Mouse (Mus musculus) heart, embryonic 10.5 days (tissue): Measurements from ENCODE around the gene Itgb5. TPM values are rescaled to one million over a fixed set of nuclear protein-coding genes. Genes with fewer than 3 reads are reported as not detected.

ENCODE experiments used
- DNase-seq: peaks from one replicate; pipeline ENCODE4 v3.0.0-alpha.2; 2017; ENCODE audit warnings: low spot score
- H3K27ac ChIP-seq: fragments of 300-500 bp; sonication (generic); 2 replicates; pipeline ENCODE4 v1.5.1; 2016; ENCODE audit warnings: mild to moderate bottlenecking
- H3K27me3 ChIP-seq: fragments of 300-500 bp; sonication (generic); 2 replicates; pipeline ENCODE4 v1.6.1; 2016; ENCODE audit warnings: mild to moderate bottlenecking; ENCODE audit not compliant: poor library complexity, insufficient read depth, severe bottlenecking
- H3K36me3 ChIP-seq: fragments of 300-500 bp; sonication (generic); 2 replicates; pipeline ENCODE4 v1.6.1; 2016; ENCODE audit warnings: mild to moderate bottlenecking, moderate library complexity
- H3K4me1 ChIP-seq: fragments of 300-500 bp; sonication (generic); 2 replicates; pipeline ENCODE4 v1.6.1; 2016; ENCODE audit warnings: mild to moderate bottlenecking
- H3K4me3 ChIP-seq: fragments of 300-500 bp; sonication (generic); 2 replicates; pipeline ENCODE4 v1.5.1; 2016; ENCODE audit warnings: mild to moderate bottlenecking, moderate library complexity
- H3K9me3 ChIP-seq: fragments of 300-500 bp; sonication (generic); 2 replicates; pipeline ENCODE4 v1.6.1; 2016; ENCODE audit warnings: mild to moderate bottlenecking, moderate library complexity
- WGBS: fragments of 180-500 bp; shearing (Covaris S2); methylation state at CpG from one replicate; pipeline ENCODE4 v1.1.7; 2016; 5-methylcytosine and 5-hydroxymethylcytosine counted together
- polyA plus RNA-seq: library from polyadenylated mRNA; unstranded; fragments of >200 nt; fragmentation: Nextera tagmentation; extraction: Ambion mirVana; gene quantifications from 2 replicates; pipeline ENCODE4 v1.2.1, GENCODE M21; 2016

The Itgb5 gene
- polyA plus RNA-seq, 1 experiment from 2014 or later, result 35.0 TPM

DNA sequence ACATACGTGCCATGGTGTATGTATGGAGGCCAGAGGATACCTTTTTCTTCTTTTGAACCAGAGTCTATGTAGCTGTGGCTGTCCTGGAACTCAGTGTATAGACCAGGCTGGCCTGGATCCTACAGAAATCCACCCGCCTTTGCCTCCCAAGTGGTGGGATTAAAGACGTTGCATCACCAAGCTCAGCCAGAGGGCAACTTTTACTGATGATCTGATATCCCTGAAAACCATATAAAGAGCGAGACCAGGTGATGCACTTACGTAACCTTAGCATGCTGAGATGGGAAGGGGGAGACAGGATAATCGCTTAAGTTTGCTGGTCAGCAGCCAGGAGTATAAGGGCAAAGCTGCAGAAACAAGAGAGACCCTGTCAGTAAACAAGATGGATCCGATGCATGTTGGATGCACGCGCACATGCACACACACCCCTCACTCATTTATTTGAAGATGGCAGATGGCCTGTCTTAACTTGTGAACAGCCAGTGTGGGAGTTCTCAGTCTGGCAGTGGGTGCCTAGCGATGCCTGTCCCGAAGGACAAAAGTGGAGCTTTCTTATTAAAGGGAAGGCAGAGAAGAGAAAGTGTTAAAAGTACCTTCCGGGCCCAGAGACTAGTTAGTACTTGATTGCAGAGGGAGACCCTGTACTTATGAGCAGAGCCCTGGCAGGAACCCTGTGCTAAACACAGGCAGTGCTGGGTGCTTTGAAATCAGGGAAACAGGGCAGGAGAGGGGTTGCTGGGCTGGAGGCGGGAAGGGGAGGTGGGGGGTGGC, 41.7 kb downstream of the Itgb5 start:
- 84% methylated on average over 13 of the region's 13 CpGs for WGBS
- peaks cover 13% of the 10 kb centered on the region; the same call in 1 of the 2 replicates for H3K36me3 ChIP-seq
- H3K27ac ChIP-seq, result peak overlapping the region; percentile 6; the same call in 1 of the 2 replicates
- H3K4me3 ChIP-seq, result no peak overlapping the region
- peaks cover 24% of the 10 kb centered on the region for H3K4me1 ChIP-seq
- H3K9me3 ChIP-seq, result no peaks in the 10 kb centered on the region
- no peaks in the 10 kb centered on the region for H3K27me3 ChIP-seq
- no peak for DNase-seq

DNA sequence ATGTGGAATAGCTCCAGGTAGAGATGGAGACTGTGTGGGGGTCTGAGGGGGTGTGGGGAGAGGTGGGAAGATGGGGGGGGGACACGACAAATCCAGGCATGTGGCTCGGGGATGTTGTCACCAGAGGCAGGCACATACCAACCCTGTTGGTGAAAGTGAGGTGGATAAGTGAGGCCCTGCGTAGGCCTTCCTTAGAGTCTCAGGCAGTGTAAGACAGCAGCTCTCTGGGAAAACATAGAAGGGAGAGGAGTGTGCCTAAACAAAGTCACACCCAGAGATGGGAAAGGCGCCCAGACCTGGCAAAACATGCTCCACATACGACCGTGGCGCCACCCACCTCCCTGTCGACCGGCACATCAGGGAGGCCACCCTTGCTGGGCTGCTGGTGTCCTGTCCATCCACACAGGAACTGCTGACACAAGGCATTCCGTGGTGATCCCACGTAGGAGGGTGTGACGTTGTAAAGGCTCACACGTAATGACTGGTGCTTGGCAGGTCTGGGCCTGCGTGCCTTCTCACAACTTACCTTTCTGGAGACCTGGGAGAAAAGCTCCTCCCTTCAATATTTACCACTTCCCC, 42.5 kb downstream of the Itgb5 start:
- H3K36me3 ChIP-seq, result peaks cover 13% of the 10 kb centered on the region; the same call in 1 of the 2 replicates
- H3K9me3 ChIP-seq, result no peaks in the 10 kb centered on the region
- DNase-seq, result no peak
- no peak overlapping the region for H3K4me3 ChIP-seq
- H3K4me1 ChIP-seq, result peaks cover 26% of the 10 kb centered on the region
- no peaks in the 10 kb centered on the region for H3K27me3 ChIP-seq
- 51% methylated on average over 14 of the region's 14 CpGs for WGBS
- peak overlapping the region; percentile 6; the same call in 1 of the 2 replicates for H3K27ac ChIP-seq

DNA sequence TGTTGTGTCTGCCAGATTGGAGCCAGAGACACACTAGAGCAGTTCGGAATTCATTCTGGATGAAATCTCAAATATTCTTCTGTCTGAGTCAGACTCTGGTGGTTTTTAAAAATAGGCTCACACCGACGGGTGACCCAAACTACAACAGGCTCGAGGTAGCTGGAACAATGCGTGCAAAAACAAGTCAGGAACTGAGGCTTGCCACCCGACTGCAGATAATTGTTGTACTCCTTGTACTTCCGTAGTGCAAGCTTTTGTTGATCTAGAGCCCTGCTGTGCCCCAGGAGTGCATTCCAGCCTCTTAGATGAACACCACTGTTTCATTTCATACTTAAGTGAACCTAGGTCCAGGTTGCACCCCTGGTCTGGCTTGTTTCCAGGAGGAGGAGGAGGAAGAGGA, 43.8 kb downstream of the Itgb5 start:
- H3K27me3 ChIP-seq, result no peaks in the 10 kb centered on the region
- H3K4me1 ChIP-seq, result peaks cover 38% of the 10 kb centered on the region
- H3K4me3 ChIP-seq, result no peak overlapping the region
- no peak for DNase-seq
- H3K9me3 ChIP-seq, result no peaks in the 10 kb centered on the region
- no peak overlapping the region for H3K27ac ChIP-seq
- 47% methylated on average over 7 of the region's 7 CpGs for WGBS
- H3K36me3 ChIP-seq, result peaks cover 10% of the 10 kb centered on the region; the same call in 1 of the 2 replicates

DNA sequence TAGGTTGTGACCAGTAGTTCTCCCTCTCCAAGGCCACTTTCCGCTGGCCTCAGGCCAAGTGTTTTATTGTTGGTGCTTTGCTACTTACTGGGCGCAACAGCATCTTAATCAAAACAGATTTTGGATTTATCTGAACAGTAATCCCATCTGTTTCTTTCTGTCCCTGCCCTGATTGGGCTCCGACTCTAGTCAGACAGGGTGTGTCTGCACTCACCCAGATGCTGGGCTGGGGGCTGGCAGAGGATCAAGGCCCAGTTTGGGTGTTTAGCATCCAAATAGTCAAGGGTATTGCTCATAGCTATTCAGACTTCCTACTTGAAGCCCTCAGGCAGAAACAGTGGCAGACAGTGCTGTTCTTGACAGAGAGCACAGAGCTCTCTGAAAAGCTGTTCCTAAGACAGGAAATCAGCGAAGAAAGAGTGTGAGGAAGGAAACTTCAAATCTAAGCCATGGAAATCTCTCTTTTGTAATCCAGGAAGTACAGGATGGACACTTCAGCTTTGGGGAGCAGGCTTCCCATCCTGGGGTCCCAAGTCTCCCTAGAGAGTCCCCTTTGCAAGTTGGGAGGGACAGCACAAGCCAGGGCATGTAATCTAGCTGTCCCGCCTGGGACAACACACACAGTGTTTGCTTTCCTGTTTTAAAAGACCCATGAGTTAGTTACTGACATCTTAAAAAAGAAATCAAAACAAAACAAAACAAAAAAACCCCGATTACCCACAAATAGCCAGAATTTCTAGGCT, 48.7 kb downstream of the Itgb5 start:
- Histone ChIP-seq H3K4me1 (peaks cover 49% of the 10 kb centered on the region), H3K27me3 (no peaks in the 10 kb centered on the region), H3K27ac (peak overlapping the region; percentile 59; the same call in 1 of the 2 replicates), H3K36me3 (peaks cover 10% of the 10 kb centered on the region; the same call in 1 of the 2 replicates), H3K9me3 (no peaks in the 10 kb centered on the region), H3K4me3 (no peak overlapping the region)
- WGBS, result 59% methylated on average over 6 of the region's 6 CpGs
- DNase-seq, result no peak

DNA sequence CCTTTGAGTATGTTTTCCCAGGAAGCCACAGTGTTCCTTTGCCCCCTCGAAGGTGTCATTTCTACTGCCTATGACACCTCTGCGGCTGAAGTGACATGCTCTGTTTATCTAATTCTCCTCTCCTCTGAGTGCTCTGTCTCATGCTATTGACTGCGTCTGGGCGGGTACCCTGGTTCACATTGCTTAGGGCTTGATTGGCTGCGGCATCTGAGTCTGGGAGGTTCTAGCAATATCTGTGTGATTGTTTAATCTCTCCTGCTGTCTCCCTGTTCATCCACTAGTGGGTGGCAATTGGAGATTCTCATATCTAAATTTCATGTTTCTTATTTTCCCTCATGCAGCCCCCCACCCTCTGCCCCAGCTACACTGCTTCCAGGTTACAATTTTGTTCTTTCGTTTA, 49.6 kb downstream of the Itgb5 start:
- no peak for DNase-seq
- no peaks in the 10 kb centered on the region for H3K9me3 ChIP-seq
- no peak overlapping the region for H3K27ac ChIP-seq
- peaks cover 10% of the 10 kb centered on the region; the same call in 1 of the 2 replicates for H3K36me3 ChIP-seq
- 31% methylated on average over 6 of the region's 6 CpGs for WGBS
- H3K4me3 ChIP-seq, result no peak overlapping the region
- H3K27me3 ChIP-seq, result no peaks in the 10 kb centered on the region
- peaks cover 52% of the 10 kb centered on the region for H3K4me1 ChIP-seq

DNA sequence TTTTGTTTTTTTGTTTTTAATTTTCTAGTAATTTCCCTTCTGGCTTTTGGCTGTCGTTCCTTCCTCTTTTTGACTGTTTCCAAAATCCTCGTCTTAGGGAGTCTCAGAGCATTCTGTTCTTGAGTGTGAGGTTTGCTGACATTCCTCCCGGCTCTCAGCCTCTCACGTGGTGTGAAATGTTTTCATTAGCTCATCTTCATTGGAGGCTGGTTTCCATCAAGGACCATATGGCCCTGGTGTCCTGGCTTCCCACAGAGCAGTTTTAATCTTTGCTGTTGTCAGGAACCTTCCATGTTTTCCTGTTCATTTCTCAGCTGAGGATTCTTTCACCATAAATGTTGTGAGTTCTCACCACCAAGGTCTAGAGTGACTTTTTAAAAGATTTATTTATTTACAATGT, 50.1 kb downstream of the Itgb5 start:
- peaks cover 10% of the 10 kb centered on the region; the same call in 1 of the 2 replicates for H3K36me3 ChIP-seq
- H3K9me3 ChIP-seq, result no peaks in the 10 kb centered on the region
- no peak for DNase-seq
- no peak overlapping the region for H3K27ac ChIP-seq
- peaks cover 54% of the 10 kb centered on the region for H3K4me1 ChIP-seq
- H3K27me3 ChIP-seq, result no peaks in the 10 kb centered on the region
- no peak overlapping the region for H3K4me3 ChIP-seq
- 27% methylated on average over 4 of the region's 4 CpGs for WGBS

DNA sequence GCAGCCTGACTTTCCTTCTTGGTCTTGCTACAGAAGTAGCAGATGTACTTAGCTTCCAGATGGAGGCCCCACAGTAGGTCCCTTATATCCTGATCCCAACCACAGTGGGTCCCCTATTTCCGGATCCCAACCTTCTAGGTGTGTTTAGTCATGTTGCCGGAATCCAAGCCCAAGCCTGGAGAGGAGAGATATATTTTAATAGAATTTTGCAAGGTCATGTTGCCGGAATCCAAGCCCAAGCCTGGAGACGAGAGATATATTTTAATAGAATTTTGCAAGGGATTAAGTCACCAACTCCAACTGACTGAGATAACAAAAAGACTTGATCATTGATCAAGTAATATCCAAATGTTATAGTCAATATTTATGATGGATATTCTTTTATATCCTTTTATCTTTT, 51.3 kb downstream of the Itgb5 start:
- no peak overlapping the region for H3K27ac ChIP-seq
- H3K4me3 ChIP-seq, result no peak overlapping the region
- WGBS, result 88% methylated on average over 4 of the region's 4 CpGs
- DNase-seq, result no peak
- H3K27me3 ChIP-seq, result no peaks in the 10 kb centered on the region
- H3K4me1 ChIP-seq, result peaks cover 61% of the 10 kb centered on the region
- peaks cover 7% of the 10 kb centered on the region; the same call in 1 of the 2 replicates for H3K36me3 ChIP-seq
- H3K9me3 ChIP-seq, result no peaks in the 10 kb centered on the region

DNA sequence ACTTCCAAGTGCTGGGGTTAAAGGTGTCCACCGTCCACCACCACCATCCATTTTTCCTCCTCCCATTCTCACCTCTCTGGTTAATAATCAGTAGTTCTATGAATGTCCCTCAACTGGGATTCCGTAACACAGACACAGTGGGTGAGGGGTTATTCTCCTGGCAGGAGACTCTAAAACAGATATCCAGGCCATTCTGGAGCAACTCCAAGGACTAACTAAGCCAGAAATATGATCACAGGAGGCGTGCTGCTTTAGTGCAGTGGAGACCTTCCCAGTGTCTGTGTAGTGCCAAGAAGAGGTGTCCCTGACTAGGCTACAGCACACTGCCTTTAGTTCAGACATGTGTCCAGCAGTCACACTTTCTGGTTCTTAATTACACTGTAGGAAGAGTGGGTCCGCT, 53.1 kb downstream of the Itgb5 start:
- Histone ChIP-seq H3K27ac (peak overlapping the region; percentile 45; the same call in 1 of the 2 replicates), H3K4me3 (no peak overlapping the region), H3K4me1 (peaks cover 68% of the 10 kb centered on the region), H3K9me3 (no peaks in the 10 kb centered on the region), H3K27me3 (no peaks in the 10 kb centered on the region), H3K36me3 (0 out of 2 replicates have a peak, but pooled peaks cover 3% of the 10 kb centered on the region)
- no peak for DNase-seq
- 76% methylated on average over 4 of the region's 4 CpGs for WGBS

DNA sequence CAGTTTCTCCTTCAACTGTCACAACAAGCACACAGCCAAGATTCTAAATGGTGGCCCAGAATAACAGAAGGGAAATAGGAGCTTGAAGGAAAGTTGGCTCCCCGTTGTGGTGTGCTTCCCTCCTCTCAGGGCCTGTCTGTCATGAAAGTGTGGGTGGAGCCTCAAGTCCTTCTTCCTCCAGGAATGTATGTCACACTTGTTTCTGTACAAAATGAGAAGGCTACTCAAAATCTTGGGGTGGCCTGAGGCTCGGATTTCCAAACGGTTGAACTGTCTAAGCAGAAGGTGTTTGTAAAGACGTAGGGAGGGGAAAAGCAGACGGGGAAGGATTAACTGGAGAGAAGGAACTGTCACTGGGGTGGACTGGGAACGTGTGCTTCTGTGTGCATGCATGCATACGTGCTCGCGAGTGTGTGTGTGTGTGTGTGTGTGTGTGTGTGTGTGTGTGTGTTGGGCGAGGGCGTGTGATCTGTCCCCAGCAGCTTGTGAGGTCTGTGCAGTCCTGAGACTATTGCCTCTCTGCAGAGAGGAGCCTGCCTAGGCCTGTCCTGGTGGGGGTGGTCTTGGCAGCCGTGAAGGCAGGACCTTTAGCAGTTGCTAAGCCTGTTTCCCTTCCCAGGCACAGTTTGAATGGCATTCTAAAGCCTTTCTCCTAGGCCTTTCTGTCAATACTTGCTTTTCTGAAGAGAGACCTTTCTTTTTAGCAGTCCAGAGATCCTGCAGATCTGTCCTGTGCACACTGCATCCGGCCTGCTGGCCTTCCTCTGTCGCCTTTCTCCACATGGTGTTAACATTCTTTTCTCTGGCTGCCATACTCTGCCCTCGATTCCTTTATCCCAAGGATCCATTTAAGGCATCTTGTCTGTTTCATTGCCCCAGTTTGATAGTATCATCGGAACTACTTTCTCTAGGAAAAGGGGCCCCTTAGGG, 53.8 kb downstream of the Itgb5 start:
- H3K4me1 ChIP-seq, result peaks cover 62% of the 10 kb centered on the region
- no peaks in the 10 kb centered on the region for H3K9me3 ChIP-seq
- 0 out of 2 replicates have a peak, but pooled peaks cover 3% of the 10 kb centered on the region for H3K36me3 ChIP-seq
- H3K27me3 ChIP-seq, result no peaks in the 10 kb centered on the region
- DNase-seq, result no peak
- peak overlapping the region; percentile 45 for H3K27ac ChIP-seq
- 55% methylated on average over 15 of the region's 16 CpGs for WGBS
- no peak overlapping the region for H3K4me3 ChIP-seq

DNA sequence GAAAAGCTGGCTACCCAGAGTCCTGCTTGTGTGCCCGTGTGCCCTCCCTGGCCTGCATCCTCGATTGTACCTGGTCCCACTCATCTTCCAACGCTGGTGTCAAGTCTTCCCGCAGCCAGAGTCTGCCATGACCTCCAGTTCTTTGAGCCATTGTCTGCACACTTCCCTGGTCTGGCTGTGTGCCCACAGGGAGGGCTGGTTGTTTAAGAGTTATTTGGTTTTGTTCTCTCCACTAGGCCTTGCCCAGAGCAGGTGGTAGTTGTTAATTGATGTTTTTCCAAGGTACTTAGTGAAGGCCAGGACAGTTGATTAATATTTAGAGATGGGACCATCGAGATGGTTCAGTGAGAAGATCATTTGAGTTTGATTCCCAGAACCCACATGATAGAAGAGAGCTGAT, 54.7 kb downstream of the Itgb5 start:
- Histone ChIP-seq H3K4me1 (peaks cover 56% of the 10 kb centered on the region), H3K9me3 (no peaks in the 10 kb centered on the region), H3K4me3 (no peak overlapping the region), H3K36me3 (0 out of 2 replicates have a peak, but pooled peaks cover 3% of the 10 kb centered on the region), H3K27me3 (no peaks in the 10 kb centered on the region), H3K27ac (peak overlapping the region; percentile 45)
- WGBS, result 83% methylated on average over 5 of the region's 5 CpGs
- DNase-seq, result no peak

DNA sequence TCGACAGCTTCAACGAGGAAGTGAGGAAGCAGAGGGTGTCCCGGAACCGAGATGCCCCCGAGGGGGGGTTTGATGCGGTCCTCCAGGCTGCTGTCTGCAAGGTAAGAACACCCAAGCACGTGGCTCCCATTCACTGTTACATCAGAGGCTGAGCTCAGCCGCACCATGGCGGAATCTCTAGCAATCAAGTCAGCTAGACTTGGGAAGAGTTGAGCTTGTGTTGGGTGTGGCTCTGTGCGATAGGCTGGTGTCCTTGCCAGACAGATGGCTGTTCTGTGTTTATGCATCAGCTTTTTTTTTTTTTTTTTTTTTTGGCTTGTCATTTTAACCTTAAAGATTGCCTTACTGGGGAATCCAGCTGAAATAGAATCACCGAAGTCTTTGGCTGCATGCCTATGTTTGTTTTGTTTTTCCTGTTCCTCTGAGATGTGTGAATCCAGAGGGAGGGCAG, 55.6 kb downstream of the Itgb5 start:
- 50% methylated on average over 11 of the region's 11 CpGs for WGBS
- Histone ChIP-seq H3K27ac (peak overlapping the region; percentile 42; the same call in 1 of the 2 replicates), H3K4me1 (peaks cover 49% of the 10 kb centered on the region), H3K27me3 (no peaks in the 10 kb centered on the region), H3K9me3 (no peaks in the 10 kb centered on the region), H3K4me3 (0 out of 2 replicates have a peak overlapping the region, but pooled peaks have one; percentile 12), H3K36me3 (0 out of 2 replicates have a peak, but pooled peaks cover 3% of the 10 kb centered on the region)
- no peak for DNase-seq
